Mouse (Mus musculus) CD4-positive, CD25-positive, alpha-beta regulatory T cell, adult 4 months (primary cell): ENCODE data around the gene Adamts4. TPM values are rescaled to one million over a fixed set of nuclear protein-coding genes. Genes with fewer than 3 reads are reported as not detected.
"Not testable (repeated sequence)": the region's sequence is repeated elsewhere in the genome, so short reads cannot be mapped to it uniquely, and the experiment has no call there.

Experiments used
- ATAC-seq: one replicate; pipeline ENCODE4 v1.8.0; 2017
- polyA plus RNA-seq, 2 experiments: library from polyadenylated mRNA; unstranded; fragments of 100-300 nt; shearing (Covaris generic); gene quantifications; one replicate each; pipeline ENCODE4 v1.2.1; 2017

Gene Adamts4
- polyA plus RNA-seq, 2 experiments from 2014 or later: 0.13 TPM; not detected in 1

GRCm38 (mm10) chr1:171231844-171232243 is 18.4 kb upstream of the Adamts4 start:
- no peak for ATAC-seq

GRCm38 (mm10) chr1:171232348-171232747 is 17.9 kb upstream of the Adamts4 start:
- no peak for ATAC-seq

GRCm38 (mm10) chr1:171232800-171233730 is 17.2 kb upstream of the Adamts4 start:
- no peak for ATAC-seq

GRCm38 (mm10) chr1:171234126-171234525 is 16.1 kb upstream of the Adamts4 start, which contains the start of gene Fcer1g:
Fcer1g (minus strand) TSS chr1:171234365.
- no peak for ATAC-seq

GRCm38 (mm10) chr1:171234538-171234937 is 15.7 kb upstream of the Adamts4 start:
- no peak for ATAC-seq

GRCm38 (mm10) chr1:171235791-171236190 is 14.4 kb upstream of the Adamts4 start:
- ATAC-seq: no peak

GRCm38 (mm10) chr1:171237438-171237837 is 12.8 kb upstream of the Adamts4 start:
- no peak for ATAC-seq

- peak; percentile 60 for ATAC-seq
These were observed 11.8 kb upstream of the Adamts4 start for GRCm38 (mm10) chr1:171238463-171238862.

- ATAC-seq: no peak
These were observed 10.1 kb upstream of the Adamts4 start for GRCm38 (mm10) chr1:171239992-171240744.

- ATAC-seq: no peak
These were observed 9.3 kb upstream of the Adamts4 start for GRCm38 (mm10) chr1:171240911-171241310.

- not testable (repeated sequence) for ATAC-seq
These were observed 8.3 kb upstream of the Adamts4 start for GRCm38 (mm10) chr1:171241952-171242351.

- ATAC-seq: no peak
These were observed 4.9 kb upstream of the Adamts4 start for GRCm38 (mm10) chr1:171245353-171245752.

- ATAC-seq: peak; percentile 99
These were observed 3.3 kb upstream of the Adamts4 start for GRCm38 (mm10) chr1:171246709-171247452.

GRCm38 (mm10) chr1:171247453-171247841 is 2.8 kb upstream of the Adamts4 start:
- ATAC-seq: peak; percentile 8

GRCm38 (mm10) chr1:171247916-171248315 is 2.3 kb upstream of the Adamts4 start:
- ATAC-seq: no peak

- ATAC-seq: no peak
These were observed 1.6 kb upstream of the Adamts4 start for GRCm38 (mm10) chr1:171248386-171249226.

GRCm38 (mm10) chr1:171250680-171251593 is 716 bp downstream of the Adamts4 start, which contains the start of gene Ndufs2:
Ndufs2 (minus strand) TSS chr1:171251388.
- ATAC-seq: no peak

- ATAC-seq: no peak
These were observed 1.5 kb downstream of the Adamts4 start for GRCm38 (mm10) chr1:171251594-171252324.

GRCm38 (mm10) chr1:171252415-171252814 is 2.2 kb downstream of the Adamts4 start:
- ATAC-seq: no peak
